Mouse (Mus musculus): ENCODE measurements around the gene Ssmem1.

- TF ChIP-seq CTCF (IDR thresholded peaks at IDR 0.05; ENCODE audit: low read depth) (no peak), EP300 (IDR thresholded peaks at IDR 0.05; ENCODE audit: low read depth) (no peak)
Observed at GRCm38 (mm10) chr6:30564051-30564450, 54.4 kb downstream of the Ssmem1 start.

All from liver, embryonic 14.5 days (tissue).